ENCODE assay signal across 7 mouse cellular contexts in genomic region chr9:121495529-121495928, GRCm38 (mm10). TPM values are rescaled to one million over a fixed set of nuclear protein-coding genes. Genes with fewer than 3 reads are reported as not detected.
A peak's percentile ranks its signal among the peaks of the same experiment; 100 is the strongest.
DNase-seq lines count a peak whose midpoint lies in the region; ATAC-seq lines count a peak whose summit lies in the region.

TSS of gene Cck (minus strand) at chr9:121495694.

- no peaks in the 10 kb centered on the region for H3K9me3 ChIP-seq in embryonic facial prominence, embryonic 12.5 days
- H3K9me3 ChIP-seq in hindbrain, embryonic 12.5 days (replicated peaks): no peaks in the 10 kb centered on the region

- no peaks in the 10 kb centered on the region for H3K36me3 ChIP-seq in embryonic facial prominence, embryonic 12.5 days
- no peaks in the 10 kb centered on the region for H3K36me3 ChIP-seq in hindbrain, embryonic 12.5 days

- WGBS in embryonic facial prominence, embryonic 12.5 days: 4% methylated on average over 12 of the region's 12 CpGs
- 4% methylated on average over 12 of the region's 12 CpGs for WGBS in hindbrain, embryonic 12.5 days

- H3K9ac ChIP-seq in embryonic facial prominence, embryonic 12.5 days: no peak within 1 kb of the TSS
- H3K9ac ChIP-seq in hindbrain, embryonic 12.5 days: peak within 1 kb of the TSS; percentile 9; the same call in 1 of the 2 replicates

- peaks cover 58% of the 10 kb centered on the region for H3K27me3 ChIP-seq in embryonic facial prominence, embryonic 12.5 days
- H3K27me3 ChIP-seq in hindbrain, embryonic 12.5 days: peaks cover 63% of the 10 kb centered on the region

- ATAC-seq in embryonic facial prominence, embryonic 12.5 days (ENCODE audit: insufficient number of reproducible peaks, insufficient read depth, low FRiP score, low TSS enrichment): no peak
- no peak for ATAC-seq in hindbrain, embryonic 12.5 days (ENCODE audit: low FRiP score)

- H3K27ac ChIP-seq in embryonic facial prominence, embryonic 12.5 days: no peak within 1 kb of the TSS
- no peak within 1 kb of the TSS for H3K27ac ChIP-seq in hindbrain, embryonic 12.5 days

- H3K4me3 ChIP-seq in embryonic facial prominence, embryonic 12.5 days: peak within 1 kb of the TSS; percentile 28
- H3K4me3 ChIP-seq in hindbrain, embryonic 12.5 days: peak within 1 kb of the TSS; percentile 32

- H3K4me2 ChIP-seq in embryonic facial prominence, embryonic 12.5 days (replicated peaks): peak within 1 kb of the TSS; percentile 51
- peak within 1 kb of the TSS; percentile 52 for H3K4me2 ChIP-seq in hindbrain, embryonic 12.5 days (replicated peaks)

- DNase-seq in frontal cortex, postnatal 25 days (ENCODE audit: low spot score in 2 of 2): peak; percentile 37 to 53
- DNase-seq in layer of hippocampus, postnatal 25 days (ENCODE audit: extremely low spot score in 1 of 2, low spot score in 1 of 2): peak in 1 of 2 experiments; percentile 50
- peak; percentile 46 for DNase-seq in lung, postnatal 25 days (ENCODE audit: low spot score)
- DNase-seq in skeletal muscle tissue, adult 2 months (ENCODE audit: low read depth, low spot score): peak; percentile 24
- DNase-seq in cerebellum, postnatal 14 days: no peak

- peaks cover 7% of the 10 kb centered on the region; the same call in 1 of the 2 replicates for H3K4me1 ChIP-seq in embryonic facial prominence, embryonic 12.5 days
- peaks cover 19% of the 10 kb centered on the region for H3K4me1 ChIP-seq in hindbrain, embryonic 12.5 days

RNA-seq across cellular contexts. Expression of gene Cck, which starts in this region (rescaled TPM):
- polyA plus RNA-seq in embryonic facial prominence, embryonic 12.5 days (2016; fragmentation: Nextera tagmentation; extraction: Ambion mirVana): 1.0 and 1.2 TPM in 2 replicates
- polyA plus RNA-seq in hindbrain, embryonic 12.5 days (2016; fragmentation: Nextera tagmentation; extraction: Ambion mirVana): 0.88 and 1.2 TPM in 2 replicates
- total RNA-seq in layer of hippocampus, postnatal 25 days (2021): 100 to 1,000 TPM; 681 to 734 TPM

Comparison
In these comparisons a context has a peak if more than half of its experiments do, and no peak if none do; other contexts are left out.
1. DNase-seq: peak in frontal cortex, postnatal 25 days (2 of 2), lung, postnatal 25 days (single experiment) and skeletal muscle tissue, adult 2 months (single experiment); none in cerebellum, postnatal 14 days (0 of 2).